Mouse (Mus musculus): Measurements from ENCODE around the gene Zbtb39.
A peak's percentile ranks its signal among the peaks of the same experiment; 100 is the strongest.

Zbtb39 gene

GRCm38 (mm10) chr10:127739083-127739660 is at the start of gene Zbtb39:
Zbtb39 (plus strand) TSS chr10:127739538.
- peak; percentile 81 for DNase-seq (ENCODE audit: low spot score)

DNA sequence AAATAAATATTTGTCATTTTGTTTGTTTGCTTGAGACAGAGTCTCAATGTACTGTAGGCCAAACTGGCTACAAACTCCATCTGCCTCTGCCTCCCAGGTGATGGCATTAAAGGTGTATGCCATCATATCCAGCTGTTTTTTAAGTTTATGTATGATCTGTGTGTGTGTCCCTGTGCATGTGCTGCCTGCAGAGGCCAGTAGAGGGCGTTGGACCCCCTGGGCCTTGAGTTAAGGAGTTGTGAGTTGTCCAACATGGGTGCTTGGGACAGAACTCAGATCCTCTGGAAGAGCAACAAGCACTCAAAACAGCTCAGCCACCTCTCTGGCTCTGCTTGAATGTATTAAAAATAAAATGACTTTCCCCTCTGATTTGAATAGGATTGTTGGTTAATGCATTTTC is 48.3 kb upstream of the Zbtb39 start:
- DNase-seq (ENCODE audit: low spot score), result no peak

GRCm38 (mm10) chr10:127694636-127695035 is 44.7 kb upstream of the Zbtb39 start:
- DNase-seq (ENCODE audit: low spot score), result no peak

- no peak for DNase-seq (ENCODE audit: low spot score)
Observed at GRCm38 (mm10) chr10:127695775-127696174, 43.6 kb upstream of the Zbtb39 start.

DNA sequence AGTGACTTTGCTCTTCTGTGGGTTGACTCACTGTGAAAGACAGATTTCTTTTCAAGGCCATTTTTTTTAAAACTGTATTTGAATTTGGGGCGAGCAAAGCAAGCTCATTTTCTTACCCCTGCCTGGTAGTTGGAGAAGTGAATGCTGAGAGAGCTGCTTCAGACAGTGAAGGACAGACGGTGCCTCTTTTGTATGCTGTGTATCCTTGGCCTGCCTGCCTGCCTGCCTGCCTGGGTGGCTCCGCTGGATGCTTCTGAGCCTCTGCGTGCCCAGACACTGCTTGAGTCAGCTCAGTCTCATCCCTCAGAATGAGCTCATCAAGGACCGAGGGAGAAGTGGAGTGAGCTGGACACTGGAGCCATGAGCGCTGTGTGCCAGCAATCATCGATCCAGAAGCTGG is 40.4 kb upstream of the Zbtb39 start:
- no peak for DNase-seq (ENCODE audit: low spot score)

DNA sequence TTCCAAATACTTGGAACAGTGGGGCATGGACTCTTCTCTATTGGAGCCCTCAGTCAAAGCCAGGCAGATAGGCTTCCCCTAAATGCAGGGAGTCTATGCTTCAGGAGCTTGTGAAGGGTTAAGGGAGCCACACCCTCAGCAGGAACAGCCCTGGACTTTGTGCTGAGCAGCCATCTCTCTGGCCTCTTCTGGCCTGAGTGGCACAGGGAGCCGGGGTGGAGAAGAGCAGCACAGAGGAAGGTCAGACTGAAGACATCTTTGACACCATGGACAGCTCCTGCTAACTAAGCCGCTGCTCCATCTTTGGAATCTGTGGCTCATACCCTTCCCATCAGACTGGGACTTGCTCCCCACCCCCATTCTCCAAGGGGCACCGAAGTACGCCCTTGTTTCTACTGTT is 36.0 kb upstream of the Zbtb39 start:
- no peak for DNase-seq (ENCODE audit: low spot score)

DNA sequence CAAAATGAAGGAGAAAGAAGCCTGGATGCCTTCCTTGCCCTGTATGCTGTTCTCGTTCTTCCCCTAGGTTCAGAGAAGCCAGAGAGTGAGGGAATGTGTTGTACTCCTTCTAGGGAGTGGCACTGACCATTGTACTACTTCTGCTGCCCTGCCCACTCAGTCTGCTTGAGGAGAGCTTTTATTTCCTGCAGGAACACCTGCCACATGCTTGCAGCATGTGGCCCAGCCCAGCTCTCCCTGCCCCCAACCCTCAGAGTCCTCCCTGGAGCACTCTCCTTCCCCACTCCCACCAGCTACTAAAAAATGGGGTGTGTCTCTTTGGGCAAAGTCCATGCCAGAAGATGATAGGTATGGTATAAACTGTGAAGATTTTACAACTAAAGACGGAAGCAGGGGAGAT is 35.0 kb upstream of the Zbtb39 start:
- no peak for DNase-seq (ENCODE audit: low spot score)

- no peak for DNase-seq (ENCODE audit: low spot score)
Observed at GRCm38 (mm10) chr10:127704766-127705220, 34.5 kb upstream of the Zbtb39 start, which contains the start of gene Myo1a. Myo1a (plus strand) TSS chr10:127705170.

DNA sequence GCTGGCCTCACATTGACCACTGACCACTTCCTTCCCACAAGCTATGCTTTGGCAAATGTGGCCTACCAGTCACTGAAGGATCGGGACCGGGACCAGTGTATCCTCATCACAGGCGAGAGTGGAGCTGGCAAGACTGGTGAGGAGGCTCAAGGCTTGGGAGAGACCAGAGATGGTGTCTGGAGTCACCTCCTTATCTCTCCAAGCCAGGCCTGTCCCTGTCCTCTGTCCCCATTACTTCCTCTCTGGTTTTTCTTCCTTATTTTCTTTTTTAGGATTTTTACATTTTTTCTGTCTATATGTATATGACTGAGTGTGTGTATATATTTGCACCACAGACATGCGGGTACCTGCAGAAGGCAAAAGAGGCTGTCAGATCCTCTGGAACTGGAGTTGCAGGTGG is 33.6 kb upstream of the Zbtb39 start:
- DNase-seq (ENCODE audit: low spot score), result no peak

GRCm38 (mm10) chr10:127707721-127708120 is 31.6 kb upstream of the Zbtb39 start:
- no peak for DNase-seq (ENCODE audit: low spot score)

- no peak for DNase-seq (ENCODE audit: low spot score)
Observed at GRCm38 (mm10) chr10:127708850-127709370, 30.4 kb upstream of the Zbtb39 start.

GRCm38 (mm10) chr10:127710331-127710730 is 29.0 kb upstream of the Zbtb39 start:
- DNase-seq (ENCODE audit: low spot score), result no peak

GRCm38 (mm10) chr10:127712736-127713135 is 26.6 kb upstream of the Zbtb39 start:
- DNase-seq (ENCODE audit: low spot score), result no peak

DNA sequence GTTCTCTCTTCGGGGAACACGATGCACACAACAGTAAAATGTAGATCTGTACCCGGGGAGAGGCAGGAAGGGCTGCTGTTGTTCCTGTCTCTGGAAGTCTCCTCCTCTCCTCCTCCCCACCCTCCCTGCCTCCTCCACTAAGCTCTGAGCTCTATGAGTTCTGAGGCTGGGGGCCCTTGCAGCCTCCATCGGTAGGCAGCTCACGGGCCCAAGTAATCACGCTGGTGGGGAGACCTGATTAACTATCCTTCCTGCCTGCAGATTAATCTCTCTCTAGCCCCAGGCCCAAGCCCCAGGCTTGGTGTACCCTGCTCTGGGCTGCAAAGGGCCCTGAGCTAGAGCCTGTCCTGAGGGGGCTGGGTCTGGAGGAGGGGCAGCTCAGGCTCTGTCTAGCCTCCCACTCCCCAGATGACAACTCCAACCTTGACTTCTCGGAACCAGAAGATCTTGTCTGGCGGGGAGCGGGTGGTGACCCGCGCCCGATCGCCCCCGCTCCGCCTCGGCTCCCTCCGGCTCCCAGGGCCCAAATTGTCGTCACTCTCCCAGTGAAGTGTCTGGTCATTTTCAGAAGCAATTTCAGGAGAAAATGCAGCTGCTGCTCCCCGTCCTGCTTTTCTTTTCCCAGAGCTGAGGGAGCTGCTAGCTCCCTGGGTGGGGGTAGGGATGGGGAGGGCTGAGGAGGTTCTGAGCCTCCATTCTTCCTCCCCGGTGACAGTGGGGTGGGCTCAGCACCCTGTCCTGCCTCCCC is 17.5 kb upstream of the Zbtb39 start:
- no peak for DNase-seq (ENCODE audit: low spot score)

- no peak for DNase-seq (ENCODE audit: low spot score)
Observed at GRCm38 (mm10) chr10:127724178-127724577, 15.2 kb upstream of the Zbtb39 start, which contains the start of gene Tac2. Tac2 (plus strand) TSS chr10:127724478.

DNA sequence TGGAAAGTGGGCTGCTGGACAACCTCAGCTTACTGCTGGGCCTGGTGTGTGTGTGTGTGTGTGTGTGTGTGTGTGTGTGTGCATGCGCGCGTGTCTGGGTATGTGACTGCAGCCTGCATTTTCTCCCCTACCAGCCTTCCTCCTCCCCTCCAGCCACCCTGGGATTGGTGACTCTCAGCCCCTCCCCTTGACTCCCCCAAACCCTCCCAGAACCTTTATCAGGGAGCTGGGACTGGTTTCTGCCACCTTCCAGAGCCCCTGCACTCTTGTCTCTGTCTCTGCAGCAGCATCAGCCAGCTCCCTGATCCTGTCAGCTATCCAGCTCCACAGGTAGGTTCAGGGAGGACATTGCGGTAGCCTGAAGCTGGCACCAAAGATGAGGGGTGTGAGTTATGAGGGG is 14.2 kb upstream of the Zbtb39 start:
- DNase-seq (ENCODE audit: low spot score), result no peak

- DNase-seq (ENCODE audit: low spot score), result no peak
Observed at GRCm38 (mm10) chr10:127728437-127728836, 10.9 kb upstream of the Zbtb39 start.

DNA sequence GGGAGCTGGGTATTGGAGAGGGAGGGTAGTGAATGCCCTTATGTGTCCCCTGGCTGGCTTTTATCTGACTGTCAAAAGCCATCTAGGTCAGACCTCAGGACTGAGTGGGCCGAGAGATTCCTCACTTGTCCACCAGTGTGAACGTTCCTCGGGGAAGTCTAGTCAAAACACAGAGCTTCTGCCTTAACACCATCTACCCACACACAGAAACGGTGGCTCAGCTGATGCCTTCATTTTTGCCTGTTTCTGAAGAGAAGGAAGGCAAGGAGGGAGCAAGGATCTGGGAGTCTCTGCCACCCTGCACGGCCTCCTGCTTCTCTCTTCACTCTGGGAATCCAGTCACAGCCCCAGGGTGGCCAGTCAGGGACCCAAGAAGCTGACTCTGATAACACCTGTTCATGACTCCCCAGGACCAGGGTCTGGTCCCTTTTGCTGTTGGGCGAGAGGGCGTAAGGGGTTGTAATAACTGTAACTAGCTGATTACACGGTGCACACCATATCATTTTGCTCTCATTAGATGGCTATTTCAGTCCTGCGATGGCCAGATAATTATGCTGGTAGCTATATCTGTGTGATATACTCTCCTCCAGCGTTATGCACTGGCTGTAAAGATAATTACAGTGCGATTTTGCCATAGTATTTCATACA is 8.9 kb upstream of the Zbtb39 start:
- no peak for DNase-seq (ENCODE audit: low spot score)

DNA sequence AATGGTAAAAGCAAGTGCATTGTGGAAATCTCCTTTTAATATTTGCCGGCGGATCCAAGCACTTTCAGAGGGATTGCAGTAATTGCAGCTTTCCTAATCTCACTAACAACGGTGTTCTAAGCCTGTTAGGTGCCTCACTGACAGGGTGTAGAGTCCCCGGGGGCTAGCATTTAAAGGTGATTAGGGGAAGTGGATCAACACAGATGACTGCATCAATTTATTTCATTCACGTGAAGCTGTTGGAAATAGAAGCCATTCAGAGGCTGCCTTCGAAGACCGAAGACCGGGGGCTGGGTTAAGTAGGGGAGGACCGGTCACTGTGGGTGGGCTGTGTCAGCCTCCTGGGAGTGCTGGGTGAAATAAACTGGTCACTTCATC is 8.4 kb upstream of the Zbtb39 start:
- DNase-seq (ENCODE audit: low spot score), result no peak

DNA sequence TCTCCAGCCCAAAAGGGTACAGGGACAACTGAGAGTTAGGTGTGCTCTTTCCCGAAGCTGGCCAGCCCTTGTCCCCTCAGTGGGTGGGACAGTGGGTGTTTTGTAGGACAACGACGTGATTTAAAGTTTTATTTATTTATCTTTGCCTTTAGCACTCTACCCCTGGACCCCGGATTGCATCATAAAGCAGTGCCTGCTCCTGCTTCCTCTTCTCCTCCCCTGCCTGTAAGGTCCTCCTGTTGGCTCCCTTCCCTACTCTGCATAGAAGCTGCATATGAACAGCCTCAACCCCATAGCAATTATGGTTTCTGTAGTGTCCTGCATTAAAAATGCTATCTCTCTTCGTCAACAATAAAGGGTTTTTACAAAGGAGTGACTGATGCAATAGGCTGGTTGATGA is 7.9 kb upstream of the Zbtb39 start:
- no peak for DNase-seq (ENCODE audit: low spot score)

DNA sequence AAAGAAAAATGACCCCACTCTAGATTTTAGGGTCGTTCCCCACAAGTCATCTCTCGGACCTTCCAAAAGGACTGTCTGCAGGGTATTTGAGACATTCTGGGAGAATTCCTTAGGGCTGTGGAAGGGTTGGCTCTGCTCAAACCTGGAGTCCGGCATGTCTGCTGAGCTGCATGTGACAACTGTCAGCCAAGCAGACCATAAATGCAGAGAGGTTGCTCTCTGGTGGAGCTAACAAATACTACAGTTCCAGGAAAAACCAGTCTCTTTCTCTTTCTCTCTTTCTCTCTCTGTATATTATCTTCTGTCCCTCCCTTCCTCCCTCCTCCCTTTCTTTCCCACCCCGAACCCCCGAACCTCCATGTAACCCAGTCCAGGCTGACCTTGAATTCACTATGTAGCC is 4.9 kb upstream of the Zbtb39 start:
- no peak for DNase-seq (ENCODE audit: low spot score)

DNA sequence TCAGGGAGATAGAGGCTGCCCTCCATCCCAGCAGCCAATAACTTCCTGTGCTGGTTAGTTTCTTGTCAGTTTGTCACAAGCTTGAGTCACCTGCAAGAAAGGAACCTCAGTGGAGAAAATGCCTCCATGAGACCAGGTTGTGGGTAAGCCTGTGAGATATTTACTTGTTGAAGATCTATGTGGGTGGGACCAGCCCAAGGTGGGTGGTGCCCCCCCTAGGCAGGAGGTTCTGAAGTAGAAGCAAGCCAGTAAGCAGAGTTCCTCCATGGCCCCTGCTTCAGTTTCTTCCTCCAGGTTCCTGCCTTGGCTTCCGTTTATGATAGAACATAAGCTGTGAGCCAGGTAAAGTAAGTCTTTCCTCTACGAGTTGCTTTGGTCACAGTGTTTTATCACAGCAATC is 3.1 kb upstream of the Zbtb39 start:
- no peak for DNase-seq (ENCODE audit: low spot score)

DNA sequence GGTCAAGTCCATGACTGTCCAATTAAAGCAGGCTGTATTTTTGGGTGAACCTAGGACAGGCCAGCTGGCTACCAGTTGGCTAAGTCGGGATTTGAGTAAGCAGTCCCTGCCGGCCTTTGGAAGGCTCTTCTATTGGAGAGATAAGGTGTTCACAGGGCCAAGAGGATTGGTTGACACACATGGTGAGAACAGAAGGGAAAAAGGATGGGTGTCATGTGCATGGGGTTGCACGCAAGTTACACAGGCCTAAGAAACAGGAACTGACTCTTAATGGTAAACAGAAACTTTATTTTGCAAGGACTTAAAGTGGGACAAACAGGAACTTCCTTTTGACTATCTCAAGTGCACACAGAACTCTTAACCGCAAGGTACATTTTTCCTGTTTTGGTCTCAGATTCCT is 2.4 kb upstream of the Zbtb39 start:
- DNase-seq (ENCODE audit: low spot score), result no peak
